Mouse (Mus musculus): ENCODE measurements around the gene Sncg. TPM values are rescaled to one million over a fixed set of nuclear protein-coding genes. Genes with fewer than 3 reads are reported as not detected.
"Not testable (repeated sequence)": the region's sequence is repeated elsewhere in the genome, so short reads cannot be mapped to it uniquely, and the experiment has no call there.

Sncg gene
- total RNA-seq (2021), result 10 to 100 TPM in 1 of 2 experiments, 1 to 10 TPM in 1; 3.3 to 34.6 TPM
- long read RNA-seq, experiment 1, transcript Sncg-201 (5 exons, 852 nt), result major isoform, 8 of 8 reads
- long read RNA-seq, experiment 1, partial matches to known transcripts, result 0 of 8 reads
- long read RNA-seq, experiment 1, other reads (novel, unspliced or antisense), result 0 of 8 reads
- long read RNA-seq, experiment 2, transcript Sncg-201 (5 exons, 852 nt), result major isoform, 11 of 11 reads
- long read RNA-seq, experiment 2, partial matches to known transcripts, result 0 of 11 reads
- long read RNA-seq, experiment 2, other reads (novel, unspliced or antisense), result 0 of 11 reads

DNA sequence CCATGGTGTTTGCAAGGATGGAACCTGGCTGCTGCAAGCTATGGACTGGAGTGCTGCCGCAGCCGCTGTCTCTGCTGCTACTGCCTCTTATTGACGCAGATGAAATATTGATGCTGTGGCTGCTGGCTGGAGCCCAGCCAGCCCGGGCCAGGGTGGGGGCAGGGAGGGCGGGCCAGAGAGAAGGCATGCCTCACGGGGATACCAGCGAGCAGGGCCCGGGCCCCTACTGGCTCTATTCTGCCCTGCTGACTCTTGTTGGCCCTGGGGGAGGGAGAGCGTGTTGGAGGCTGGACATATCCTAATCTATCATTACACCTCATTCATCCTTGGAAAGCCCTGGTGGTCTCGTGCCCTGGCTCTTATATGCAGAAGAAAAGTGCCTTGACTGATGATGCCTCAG is at the start of gene Sncg:
TSS of gene Sncg (minus strand) at position 213 of the 400 bp plus-strand sequence.
- no peak for DNase-seq

GRCm38 (mm10) chr14:34421078-34421477 is 46.5 kb upstream of the Sncg start:
- DNase-seq, result no peak

DNA sequence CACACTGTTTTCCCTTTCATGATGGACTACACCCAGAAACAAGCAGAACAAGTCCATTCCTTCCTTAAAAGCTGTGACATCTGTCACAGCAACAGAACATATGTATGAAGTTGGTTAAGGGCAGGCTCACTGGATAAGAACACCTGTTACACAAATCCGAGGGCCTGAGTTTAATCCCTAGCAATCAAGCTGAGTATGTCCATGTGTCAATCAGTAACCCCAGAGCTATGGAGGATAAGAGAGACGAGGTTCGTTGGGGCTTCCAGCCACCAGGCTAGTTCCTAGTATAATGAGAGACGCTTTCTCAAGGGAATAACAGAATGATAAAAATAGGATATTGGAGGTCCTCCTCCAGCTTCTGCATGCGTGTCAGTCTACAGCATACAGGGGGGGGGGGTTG is 42.9 kb upstream of the Sncg start:
- DNase-seq, result no peak

- not testable (repeated sequence) for DNase-seq
Observed at GRCm38 (mm10) chr14:34416946-34417345, 42.4 kb upstream of the Sncg start.

DNA sequence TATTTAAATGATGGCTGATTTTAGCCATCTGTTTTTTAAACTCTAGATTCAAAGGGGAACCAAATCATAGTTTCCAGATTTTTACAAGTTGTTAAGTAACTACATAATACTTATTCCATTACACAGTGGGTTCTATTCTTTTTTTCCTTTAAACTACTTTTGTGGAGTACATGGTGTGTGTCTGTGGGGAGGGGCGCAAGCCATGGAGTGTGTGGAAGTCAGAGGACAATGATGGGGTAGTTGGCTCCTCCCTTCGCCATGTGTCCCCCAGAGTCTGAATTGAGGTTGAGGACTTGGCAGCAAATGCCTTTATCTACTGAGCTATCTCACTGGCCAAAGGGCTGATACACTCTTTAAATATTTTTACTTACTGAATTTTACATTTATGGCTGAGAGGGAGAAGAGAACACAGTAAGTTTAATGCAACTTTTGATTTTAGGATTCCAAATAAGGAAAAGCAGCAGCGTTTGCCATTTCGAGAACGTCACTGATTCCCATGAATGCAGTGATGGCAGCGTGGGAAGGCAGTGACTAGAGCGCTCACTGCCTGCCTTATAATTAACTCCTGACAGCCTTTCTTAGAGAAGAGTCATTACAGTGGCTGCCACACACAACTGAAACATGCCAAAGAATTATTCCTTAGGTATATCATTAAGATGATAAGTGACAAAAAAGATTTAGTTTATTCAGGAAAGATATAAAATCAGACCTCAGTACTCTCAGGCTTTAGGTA is 37.7 kb upstream of the Sncg start:
- DNase-seq, result no peak

DNA sequence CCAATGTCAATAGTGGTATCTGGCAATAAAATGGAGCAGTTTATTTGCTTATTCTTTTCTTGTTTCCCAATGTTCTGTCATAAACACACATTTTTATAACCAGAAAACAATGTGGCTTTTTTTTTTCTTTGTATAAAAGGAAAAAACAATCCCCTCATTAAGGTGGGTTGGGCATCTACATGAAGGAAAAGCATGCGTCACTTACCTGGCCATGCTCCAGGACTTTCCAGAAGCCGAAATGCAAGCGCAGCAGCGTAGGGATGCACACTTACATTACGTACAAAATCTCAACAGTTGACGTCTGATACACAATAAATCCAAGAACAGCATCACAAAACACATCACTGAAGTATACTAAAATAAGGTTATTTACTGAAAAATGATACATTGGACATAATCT is 36.1 kb upstream of the Sncg start:
- no peak for DNase-seq

GRCm38 (mm10) chr14:34403424-34403823 is 28.8 kb upstream of the Sncg start:
- DNase-seq, result no peak

GRCm38 (mm10) chr14:34402871-34403270 is 28.3 kb upstream of the Sncg start:
- no peak for DNase-seq

GRCm38 (mm10) chr14:34401135-34401534 is 26.5 kb upstream of the Sncg start:
- DNase-seq, result peak; percentile 45

- DNase-seq, result no peak
Observed at GRCm38 (mm10) chr14:34400021-34400420, 25.4 kb upstream of the Sncg start.

GRCm38 (mm10) chr14:34399301-34399700 is 24.7 kb upstream of the Sncg start:
- DNase-seq, result no peak

- no peak for DNase-seq
Observed at GRCm38 (mm10) chr14:34398901-34399300, 24.3 kb upstream of the Sncg start.

DNA sequence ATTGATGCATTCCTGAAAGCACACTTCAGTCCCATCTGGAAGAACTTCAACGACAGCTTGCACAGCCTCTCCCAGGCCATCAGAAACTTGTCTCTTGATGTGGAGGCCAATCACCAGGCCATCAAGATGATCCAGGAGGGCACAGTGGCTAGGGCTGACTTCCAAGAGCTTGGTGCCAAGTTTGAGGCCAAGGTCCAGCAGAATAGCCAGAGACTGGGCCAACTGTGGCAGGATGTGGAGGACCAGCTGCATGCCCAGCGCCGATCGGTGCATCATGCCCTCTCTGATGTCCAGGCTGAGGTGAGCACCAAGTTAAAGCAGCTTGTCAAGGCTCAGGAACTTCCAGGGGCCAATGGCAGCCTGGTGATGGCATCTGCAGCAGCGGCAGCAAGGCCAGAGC is 23.3 kb upstream of the Sncg start:
- no peak for DNase-seq

GRCm38 (mm10) chr14:34393295-34393694 is 18.7 kb upstream of the Sncg start:
- DNase-seq, result no peak

GRCm38 (mm10) chr14:34382921-34383704 is 8.5 kb upstream of the Sncg start:
- no peak for DNase-seq

DNA sequence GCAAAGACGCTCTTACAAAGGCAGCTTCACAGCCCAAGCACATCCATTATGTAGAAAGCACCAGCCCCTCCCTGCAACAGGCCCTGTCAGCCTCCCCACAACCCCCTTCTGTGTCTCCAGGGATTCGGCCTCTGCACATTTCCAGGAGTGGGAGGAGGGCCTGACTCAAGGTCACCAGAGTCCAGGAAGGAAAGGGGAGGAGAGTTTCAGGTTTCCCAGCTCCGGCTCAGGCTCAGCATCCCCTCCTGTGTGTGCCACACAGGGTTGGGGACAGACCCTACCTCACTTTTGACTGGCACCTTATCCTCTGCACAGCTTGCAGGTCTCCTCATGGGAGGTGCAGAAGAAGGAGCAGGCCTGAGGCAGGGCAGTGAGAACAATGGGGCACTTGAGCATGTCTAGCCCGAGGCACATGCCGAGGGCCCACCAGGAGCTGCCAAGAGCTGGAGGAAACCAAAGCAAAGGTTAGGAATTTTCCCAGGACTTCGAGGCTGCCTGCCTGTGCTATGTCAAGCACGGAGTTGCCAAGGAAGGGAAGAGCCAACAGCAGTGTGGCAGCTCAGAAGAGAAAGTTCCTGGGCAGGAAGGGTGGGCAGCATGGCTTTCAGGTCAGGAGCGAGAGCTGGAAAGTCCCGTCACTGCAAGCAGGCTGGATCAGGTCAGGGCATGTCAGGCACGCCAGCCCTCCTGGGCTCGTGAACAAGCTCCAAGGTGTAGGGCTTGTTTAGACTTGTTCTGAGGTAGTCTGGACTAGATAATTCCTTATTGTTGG is 4.2 kb upstream of the Sncg start:
- DNase-seq, result peak; percentile 45

DNA sequence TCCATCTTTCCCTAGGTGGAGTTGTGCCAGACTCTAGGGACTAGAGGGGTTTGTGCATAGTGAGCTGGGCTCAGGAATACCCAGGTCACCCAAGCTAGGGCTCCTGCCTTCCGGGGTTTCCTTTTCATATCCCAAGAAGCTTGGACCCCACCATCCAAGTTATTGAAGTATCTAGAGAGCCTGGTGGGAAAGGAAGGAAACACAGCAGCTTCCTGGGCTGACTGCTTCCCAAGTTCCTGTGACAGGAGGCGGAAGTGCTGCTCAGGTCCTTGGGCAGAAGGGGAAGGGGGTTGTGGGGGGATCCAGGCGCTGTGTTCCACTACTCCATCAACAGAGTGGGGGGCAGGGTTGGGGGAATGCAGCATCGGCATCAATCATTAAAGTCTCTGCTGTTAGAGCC is 2.5 kb upstream of the Sncg start:
- no peak for DNase-seq

DNA sequence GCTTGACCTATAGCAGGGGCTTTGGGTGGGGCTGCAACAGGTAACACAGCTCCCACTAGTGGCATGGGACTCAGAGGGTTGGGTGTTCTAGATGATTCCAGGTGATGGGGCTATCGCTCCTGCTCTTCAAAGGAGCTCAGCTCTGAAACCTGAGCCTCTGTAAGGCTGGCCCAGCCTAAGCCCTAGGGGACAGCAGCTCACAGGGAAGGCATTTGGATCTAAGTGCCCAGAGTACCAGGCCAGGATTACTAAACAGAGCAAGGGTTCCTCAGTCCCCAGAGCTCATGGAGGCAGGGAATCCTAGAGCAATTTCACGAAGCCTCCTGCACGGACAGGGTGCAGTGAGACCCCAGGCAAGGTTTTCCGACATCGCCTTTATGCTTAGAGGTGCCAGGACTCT is 1.4 kb upstream of the Sncg start:
- DNase-seq, result no peak

- no peak for DNase-seq
Observed at GRCm38 (mm10) chr14:34375415-34375904, 871 bp upstream of the Sncg start, which contains the start of gene Mmrn2. Gene Mmrn2 (plus strand): TSS chr14:34375465.

DNA sequence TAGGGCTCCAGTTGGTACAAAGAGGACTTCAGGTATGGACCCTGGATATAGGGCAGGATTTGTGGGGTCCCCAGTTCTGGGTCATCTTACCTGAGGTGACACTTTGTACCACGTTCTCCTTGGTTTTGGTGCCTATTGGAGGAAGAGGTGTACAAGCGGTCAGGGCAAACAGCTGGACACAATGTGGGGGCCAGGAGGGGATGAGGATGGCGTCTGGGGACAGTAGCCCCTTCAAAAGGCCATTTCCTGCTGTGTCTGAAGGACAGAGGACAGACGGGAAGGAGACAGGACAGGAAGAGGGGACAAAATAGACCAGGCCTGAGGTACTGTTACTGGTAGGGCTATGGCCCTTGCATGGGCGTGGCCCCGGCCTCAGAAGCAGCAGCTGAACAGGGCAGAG is 1.0 kb downstream of the Sncg start:
- no peak for DNase-seq

DNA sequence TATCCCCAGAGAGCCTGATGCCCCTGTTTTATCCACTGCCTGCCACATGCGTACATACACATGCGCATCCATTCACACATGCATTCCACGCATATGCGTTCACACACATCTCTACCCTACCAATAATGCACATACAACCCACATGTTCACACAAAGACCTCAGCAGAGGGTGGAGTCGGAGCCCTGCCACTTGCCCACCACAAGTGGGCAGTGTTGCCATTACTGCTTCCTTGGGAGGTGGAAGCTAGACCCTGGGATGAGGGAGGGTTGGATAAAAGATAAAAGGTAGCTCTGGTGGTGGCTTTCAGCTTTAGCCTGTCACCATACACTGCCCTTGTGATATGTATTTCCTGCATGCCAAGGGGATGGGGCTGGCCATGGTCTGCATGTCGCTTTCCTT is 1.9 kb downstream of the Sncg start:
- DNase-seq, result no peak

DNA sequence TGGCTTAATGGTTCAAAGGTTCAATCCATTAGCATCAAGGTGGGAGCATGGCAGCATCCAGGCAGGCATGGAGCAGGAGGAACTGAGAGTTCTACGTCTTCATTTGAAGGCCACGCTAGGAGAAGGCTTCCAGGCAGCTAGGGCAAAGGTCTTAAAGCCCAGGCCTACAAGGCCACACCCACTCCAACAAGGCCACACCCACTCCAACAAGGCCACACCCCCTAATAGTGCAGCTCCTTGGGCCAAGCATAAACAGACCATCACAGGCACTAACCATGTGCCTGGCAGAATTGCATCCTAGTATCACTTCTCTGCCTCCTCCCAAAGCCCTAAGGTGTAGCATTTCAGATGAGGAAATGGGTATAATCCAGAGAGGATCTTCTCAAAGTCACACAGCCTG is 2.8 kb downstream of the Sncg start:
- no peak for DNase-seq
